Mouse (Mus musculus): ENCODE measurements at regions not wholly inside any gene's neighbourhood (a gene's known extent, or its start where the extent isn't known, plus 50 kb on each side); places are given as distances from the start of the nearest gene placed in this dataset.

DNA sequence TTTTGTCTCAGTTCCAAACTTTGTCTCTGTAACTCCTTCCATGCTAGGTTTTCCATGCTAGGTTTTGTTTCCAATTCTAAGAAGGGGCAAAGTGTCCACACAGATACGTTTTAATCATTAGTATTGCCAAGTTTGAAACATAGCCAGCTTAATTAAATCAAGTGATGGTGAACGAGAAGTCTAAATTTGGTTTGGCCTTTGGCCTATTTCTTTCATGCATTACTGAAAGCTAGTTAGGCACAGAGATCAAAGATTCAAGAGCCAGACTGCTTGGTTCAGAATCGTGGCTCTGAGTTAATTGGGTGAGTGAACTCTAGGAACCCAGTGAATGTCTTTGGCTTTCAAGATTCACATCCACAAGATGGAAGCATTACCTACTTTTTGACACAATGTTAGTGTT is 1414.8 kb downstream of the Slc22a22 start:
- ATAC-seq (replicated peaks; ENCODE audit: insufficient number of reproducible peaks, low FRiP score, low TSS enrichment, poor library complexity, severe bottlenecking): no peak

DNA sequence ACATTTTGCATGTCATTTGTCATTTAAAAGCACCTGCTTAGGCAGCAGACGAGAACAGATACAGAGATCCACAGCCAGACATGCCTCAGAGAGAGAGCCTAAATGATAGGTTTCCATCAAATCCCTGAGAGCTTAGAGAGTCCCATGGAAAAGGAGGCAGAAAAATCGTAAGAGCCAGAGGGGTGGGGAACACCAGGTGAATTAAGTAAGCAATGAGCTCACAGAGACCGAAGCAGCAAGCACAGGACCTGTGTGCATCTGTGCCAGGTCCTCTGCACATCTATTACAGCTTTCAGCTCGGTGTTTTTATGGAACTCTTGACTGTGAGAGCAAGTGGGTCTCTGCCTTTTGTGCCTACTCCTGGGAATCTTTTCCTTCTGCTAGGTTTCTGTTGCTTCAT is 1416.1 kb downstream of the Slc22a22 start:
- ATAC-seq (replicated peaks; ENCODE audit: insufficient number of reproducible peaks, low FRiP score, low TSS enrichment, poor library complexity, severe bottlenecking): no peak

DNA sequence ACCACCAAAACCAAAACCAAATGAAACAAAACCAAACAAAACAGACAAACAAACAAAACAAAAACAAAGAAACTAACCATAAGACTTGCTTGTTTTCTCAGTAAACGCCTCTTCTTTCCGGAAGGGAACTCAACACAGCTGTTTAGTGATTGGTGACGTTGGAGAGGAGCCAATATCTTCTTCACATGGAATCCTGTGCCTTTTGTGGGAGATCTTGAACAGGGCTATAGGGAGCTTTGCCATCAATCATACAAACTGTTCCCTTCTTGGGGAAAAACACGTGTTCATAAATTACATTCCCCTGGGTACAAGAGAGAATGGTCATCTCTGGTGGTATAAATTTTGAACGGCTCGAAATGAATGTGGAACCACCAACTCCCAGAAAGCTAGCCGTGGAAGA is 1426.7 kb downstream of the Slc22a22 start:
- ATAC-seq (replicated peaks; ENCODE audit: insufficient number of reproducible peaks, low FRiP score, low TSS enrichment, poor library complexity, severe bottlenecking): no peak

DNA sequence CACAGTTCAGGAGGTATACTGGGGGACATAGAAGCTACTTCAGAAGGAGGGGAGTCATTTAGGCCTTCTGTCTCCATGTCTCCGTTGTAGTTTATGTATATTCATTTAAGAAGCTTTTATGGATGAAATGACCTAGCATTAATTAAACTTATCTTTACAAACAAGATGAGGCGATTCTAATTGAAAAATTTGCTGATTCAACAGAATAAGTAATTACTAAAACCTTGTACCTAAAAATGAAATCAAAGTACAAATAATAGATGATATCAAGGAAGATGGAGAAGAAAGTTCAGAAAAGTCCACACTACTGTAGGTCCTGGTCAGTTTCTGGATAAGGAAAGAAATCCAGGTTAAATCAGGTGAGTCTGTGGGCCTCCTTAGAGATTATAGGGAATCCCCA is 1429.6 kb downstream of the Slc22a22 start:
- ATAC-seq (replicated peaks; ENCODE audit: insufficient number of reproducible peaks, low FRiP score, low TSS enrichment, poor library complexity, severe bottlenecking): no peak

DNA sequence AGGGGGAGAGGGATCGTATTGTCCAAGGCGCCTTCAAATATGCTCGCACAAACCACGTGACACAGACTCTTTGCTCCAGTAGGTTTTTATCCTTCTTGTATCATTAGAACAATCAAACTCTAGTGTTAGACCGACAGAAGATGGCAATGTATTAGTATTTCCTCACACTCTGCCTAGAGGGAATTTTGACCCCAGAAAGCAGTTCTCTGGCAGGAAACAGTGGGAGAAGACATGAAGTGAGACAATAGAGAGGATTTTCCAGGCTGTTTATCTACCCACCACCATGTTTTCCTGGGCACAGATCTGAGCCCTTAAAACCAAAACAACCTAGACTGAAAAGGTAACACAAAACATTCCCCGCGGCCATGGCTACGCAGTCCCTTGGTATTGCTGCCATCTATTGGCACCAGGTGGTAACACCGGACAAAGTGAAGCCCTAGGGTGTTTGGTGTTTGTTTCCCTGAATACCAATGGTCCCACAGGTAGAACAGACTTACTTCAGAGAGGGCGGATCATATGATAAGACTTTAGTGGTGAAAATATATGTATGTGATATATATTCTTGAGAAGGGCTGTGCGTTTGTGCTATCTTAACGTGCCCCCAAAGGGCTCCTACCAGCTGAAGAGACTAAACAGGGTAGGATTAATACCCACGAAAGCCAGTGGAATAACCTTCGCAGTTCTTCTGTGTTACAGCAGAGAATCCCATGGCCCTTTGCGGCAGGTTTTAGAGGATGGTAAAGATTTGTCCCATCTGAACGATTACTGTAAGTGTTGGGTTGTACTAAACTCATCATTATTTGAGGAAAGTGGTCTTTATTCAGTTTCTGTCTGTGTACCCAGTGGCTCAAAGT is 1430.5 kb downstream of the Slc22a22 start:
- ATAC-seq (replicated peaks; ENCODE audit: insufficient number of reproducible peaks, low FRiP score, low TSS enrichment, poor library complexity, severe bottlenecking): peak; percentile 87

DNA sequence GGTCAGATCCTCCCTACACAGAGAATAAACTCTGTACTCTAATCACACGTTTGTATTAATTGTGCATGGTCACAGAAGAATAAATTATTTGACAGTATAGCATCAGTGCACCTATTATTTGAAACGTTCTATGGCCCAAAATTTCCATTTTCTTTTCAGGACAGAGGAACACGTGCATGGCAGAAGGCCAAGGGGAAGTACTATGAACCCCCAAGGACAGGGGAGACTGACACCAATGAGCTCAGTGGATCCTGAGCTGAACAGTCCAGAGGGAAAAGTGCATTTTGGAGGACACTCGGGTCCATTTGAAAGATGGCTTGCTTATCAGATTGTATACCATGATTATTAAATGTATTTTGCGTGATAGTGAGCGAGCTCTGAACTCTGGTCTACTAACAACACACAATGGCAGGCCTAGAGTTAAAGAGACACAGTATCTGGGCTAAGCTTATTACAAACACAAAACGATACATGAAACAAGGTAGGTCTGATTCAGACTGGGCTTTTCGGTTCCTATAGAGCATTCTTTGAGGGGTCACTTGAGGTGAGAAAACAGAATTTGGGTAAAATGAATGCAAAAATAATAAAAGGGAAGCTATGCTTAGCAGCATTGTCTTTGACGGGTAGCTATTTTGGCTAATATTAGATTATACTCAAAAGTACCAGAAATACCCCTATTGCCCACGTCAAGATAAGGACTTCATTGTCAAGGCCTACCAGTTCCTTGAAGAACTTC is 1431.7 kb downstream of the Slc22a22 start:
- ATAC-seq (replicated peaks; ENCODE audit: insufficient number of reproducible peaks, low FRiP score, low TSS enrichment, poor library complexity, severe bottlenecking): no peak

DNA sequence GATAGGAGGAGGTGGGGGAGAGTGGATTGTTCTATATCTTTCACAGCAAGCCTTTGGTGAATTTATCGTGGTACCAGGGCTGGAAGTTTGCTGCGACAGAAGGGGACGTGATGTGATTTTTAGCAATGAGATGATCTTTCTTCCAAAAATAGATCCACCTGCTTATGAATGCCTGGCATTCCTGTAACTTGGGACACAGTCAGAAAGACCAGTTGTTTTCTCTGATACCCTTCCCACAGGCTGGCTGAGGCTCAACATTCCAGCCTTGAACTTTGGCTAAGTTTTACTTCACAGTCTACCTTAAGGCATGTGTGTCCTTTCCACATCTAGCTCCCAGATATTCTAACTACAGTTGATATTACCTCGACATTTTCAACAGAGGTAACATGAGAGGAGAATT is 1434.1 kb downstream of the Slc22a22 start:
- no peak for ATAC-seq (replicated peaks; ENCODE audit: insufficient number of reproducible peaks, low FRiP score, low TSS enrichment, poor library complexity, severe bottlenecking)

DNA sequence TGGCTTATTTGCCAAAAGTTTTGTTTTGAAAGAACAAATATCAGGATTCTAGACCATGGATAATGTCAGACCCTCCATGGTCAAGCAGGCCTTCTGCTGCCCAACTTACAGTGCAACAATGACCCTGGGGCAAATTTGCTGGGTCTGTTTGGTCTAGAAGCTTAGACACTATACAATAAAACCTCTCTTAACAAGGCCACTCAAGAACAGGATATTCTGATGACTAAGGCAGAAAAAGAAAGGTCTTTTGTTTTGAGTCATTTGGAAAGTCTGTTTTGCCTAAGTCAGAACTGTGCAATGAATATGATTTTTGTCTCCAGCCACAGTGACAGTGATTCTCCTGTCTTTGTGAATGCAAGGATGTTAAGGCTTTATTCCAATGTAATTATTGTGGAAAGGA is 1435.0 kb downstream of the Slc22a22 start:
- ATAC-seq (replicated peaks; ENCODE audit: insufficient number of reproducible peaks, low FRiP score, low TSS enrichment, poor library complexity, severe bottlenecking): no peak

DNA sequence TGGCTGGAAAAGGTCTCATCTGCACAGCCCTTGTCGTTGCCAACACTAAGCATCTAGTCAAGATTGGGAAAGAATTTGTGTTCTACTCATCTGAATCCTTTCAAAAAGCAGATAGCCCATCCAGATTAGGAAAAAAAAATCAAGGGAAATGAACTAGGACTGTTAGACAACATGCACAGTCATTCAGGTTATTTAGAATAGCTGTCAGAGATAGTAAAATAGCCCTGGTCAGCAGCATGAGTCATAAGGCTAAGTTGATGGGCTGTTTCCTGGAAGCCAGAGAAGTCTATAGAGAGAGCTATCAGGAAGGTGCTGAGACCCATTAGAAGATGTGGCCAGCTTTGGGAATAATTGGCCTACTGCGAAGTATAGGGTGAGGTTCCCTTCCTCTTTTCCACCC is 1447.4 kb downstream of the Slc22a22 start:
- no peak for ATAC-seq (replicated peaks; ENCODE audit: insufficient number of reproducible peaks, low FRiP score, low TSS enrichment, poor library complexity, severe bottlenecking)

DNA sequence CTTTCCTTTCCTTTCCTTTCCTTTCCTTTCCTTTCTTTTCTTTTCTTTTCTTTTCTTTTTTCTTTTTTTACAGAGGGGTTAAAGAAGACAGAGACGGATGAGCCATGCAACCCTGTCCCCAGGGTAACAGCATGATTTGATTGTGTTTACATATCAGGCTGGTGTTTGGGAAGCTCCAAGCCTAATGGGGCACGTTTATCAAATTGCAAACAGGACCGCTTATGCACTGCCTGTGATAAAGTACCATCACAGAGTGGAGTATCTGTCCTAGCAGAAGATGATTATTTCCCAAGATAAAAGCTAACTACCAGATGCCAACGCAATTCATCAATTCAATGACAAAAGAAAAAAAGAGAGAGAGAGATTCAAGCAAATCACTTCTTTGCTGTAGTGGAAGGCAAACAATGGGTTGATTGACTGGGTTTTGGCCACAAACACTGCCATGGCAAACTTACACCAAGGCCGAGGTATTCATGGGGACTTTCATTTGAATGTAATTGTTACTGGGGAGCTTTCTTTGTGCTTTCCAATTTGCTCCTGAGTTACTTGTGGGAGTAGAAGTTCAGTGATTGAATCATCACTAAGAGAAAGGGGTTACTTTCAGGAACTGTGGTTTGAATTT is 1450.1 kb downstream of the Slc22a22 start:
- ATAC-seq (replicated peaks; ENCODE audit: insufficient number of reproducible peaks, low FRiP score, low TSS enrichment, poor library complexity, severe bottlenecking): no peak

DNA sequence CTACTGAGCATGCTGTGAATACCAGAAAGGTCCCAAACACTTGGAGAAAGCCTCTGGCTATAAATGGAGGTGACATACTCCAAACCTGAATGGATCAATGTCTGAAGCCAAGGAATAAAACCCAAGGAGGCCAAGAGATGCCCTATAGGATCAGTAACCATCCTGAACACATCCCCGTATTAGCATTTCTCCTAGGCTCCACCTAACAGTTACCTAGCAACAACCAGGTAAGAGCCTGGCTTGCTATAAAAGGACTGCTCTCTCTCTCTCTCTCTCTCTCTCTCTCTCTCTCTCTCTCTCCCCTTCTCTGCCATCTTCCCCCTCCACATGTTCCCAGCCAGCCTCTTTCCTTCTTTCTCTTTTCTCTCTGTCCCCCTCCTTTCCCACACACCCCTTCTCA is 1452.7 kb downstream of the Slc22a22 start:
- no peak for ATAC-seq (replicated peaks; ENCODE audit: insufficient number of reproducible peaks, low FRiP score, low TSS enrichment, poor library complexity, severe bottlenecking)

DNA sequence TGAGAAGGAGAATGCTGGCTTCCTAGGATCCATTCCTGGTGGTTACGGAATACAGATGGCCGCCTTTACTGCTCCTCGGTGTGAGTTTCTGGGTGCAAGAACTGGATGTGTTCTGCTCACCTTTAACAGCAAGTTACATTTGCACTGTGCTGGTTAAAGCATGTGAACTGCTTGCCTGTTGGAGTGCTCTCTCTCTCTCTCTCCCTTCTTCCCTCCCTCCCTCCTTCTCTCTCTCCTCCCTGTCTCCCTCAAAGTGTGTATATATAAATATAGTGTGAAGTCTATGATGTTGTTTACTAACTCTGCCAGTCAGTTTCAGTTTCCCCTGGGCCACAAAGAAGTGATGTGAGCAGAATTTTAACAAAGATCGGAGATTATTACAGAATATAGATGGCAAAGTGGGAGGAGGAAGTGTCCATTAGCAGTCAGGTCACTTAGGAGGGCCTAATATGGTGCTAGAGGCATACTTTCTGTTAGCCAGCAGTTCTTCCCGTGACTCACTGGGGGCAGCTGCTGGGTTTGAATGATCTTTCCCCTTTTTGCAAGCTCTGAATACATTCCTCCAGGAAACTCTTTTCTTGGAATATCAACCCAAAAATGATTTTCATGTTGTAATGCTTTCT is 1453.5 kb downstream of the Slc22a22 start:
- ATAC-seq (replicated peaks; ENCODE audit: insufficient number of reproducible peaks, low FRiP score, low TSS enrichment, poor library complexity, severe bottlenecking): no peak

DNA sequence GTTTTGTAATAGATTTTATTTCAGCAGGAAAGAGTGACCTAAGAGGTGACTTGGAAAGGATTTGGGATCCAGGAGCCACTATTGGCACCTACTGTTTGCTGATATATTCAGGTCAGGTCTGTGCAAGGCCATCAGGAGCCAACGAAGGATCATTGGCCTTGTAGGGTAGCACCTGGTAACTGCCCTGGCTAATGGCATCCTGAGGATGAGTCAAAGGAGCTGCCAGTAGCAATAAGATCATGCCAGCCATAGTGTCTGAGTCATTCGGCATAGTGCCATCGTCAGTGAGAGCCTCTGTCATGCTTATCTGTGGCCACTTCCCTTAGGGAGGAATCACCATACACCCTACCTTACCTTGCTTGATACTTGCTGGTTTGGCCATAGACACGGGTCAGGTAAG is 1455.1 kb downstream of the Slc22a22 start:
- no peak for ATAC-seq (replicated peaks; ENCODE audit: insufficient number of reproducible peaks, low FRiP score, low TSS enrichment, poor library complexity, severe bottlenecking)

DNA sequence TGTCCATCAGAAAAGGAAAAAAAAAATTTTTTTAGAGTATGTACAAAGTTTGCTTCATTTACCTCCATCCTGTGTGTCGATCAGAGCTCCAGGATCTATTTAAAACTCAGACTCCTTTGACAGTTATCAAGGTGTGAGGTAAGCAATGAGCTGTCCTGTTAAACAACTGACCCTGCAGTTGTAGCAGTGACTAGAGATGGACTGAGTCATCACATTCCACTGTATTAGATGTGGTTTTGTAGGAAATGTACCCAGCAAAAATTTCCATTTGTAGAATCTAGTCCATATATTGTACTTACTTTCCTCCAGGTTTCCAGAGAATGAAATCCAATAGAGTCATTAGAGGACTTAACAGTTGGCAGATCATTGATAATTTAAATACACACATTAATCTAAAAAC is 1459.3 kb downstream of the Slc22a22 start:
- ATAC-seq (replicated peaks; ENCODE audit: insufficient number of reproducible peaks, low FRiP score, low TSS enrichment, poor library complexity, severe bottlenecking): no peak

DNA sequence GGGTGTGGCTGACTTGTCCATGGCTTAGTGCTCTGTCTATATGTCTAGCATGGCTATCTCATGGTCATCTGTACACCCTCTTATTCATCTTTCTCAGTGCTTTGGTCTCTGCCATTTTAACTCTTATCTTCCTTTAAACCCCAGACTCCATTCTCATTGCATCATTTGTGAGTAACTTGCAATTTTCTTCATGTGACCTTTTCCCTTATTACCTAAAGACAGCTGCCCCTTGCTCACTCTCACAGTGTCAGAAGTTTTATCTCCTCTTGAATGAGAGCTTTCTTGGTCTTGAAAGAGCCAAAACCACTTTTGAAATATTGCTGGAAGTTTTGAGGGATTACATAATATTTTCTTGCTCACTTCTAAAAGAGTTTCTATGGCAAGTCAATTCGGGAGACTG is 1459.9 kb downstream of the Slc22a22 start:
- no peak for ATAC-seq (replicated peaks; ENCODE audit: insufficient number of reproducible peaks, low FRiP score, low TSS enrichment, poor library complexity, severe bottlenecking)

DNA sequence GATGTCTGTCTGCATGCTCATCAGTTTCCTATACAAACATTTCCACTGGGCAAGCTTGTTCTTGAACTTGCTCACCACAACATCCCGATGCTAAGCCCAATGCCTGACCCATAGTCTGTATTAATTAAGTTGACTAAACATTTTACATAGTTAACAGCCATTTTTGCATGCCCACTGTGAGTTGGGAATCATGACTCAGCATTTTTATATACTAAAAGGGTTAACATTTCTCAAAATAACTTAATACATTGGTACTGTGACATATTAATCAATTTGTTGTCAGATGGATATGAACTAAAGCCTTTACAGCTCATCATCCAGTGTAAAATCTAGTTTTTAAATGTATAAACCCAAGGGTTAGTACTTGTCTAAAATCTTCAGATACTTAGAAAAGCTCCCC is 1461.4 kb downstream of the Slc22a22 start:
- no peak for ATAC-seq (replicated peaks; ENCODE audit: insufficient number of reproducible peaks, low FRiP score, low TSS enrichment, poor library complexity, severe bottlenecking)

DNA sequence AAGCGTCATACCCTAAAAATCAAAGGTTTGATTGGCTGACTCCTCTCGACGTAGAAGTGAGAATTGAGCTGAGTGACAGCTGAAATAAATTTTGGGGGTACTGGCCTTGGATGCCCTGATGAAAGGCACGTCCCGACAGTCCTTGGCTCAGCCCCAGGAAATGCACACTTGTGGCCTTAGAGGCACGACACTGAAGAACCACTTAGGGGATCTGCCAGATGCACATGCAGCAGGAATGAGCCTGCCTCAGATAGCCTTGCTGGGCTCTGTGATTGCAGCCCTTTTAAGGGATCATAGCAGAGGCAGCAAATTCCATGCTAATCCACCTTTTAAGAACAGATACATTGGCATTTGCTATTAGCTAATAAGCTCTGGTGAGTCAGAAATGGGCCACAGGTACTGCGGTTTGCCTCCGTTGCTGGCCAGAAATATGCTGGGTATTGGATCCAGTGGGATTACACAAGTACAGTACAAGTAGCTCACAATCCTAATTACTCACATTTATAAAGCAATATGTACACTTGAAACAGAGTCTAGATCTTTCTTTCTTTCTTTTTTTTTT is 1463.3 kb downstream of the Slc22a22 start:
- ATAC-seq (replicated peaks; ENCODE audit: insufficient number of reproducible peaks, low FRiP score, low TSS enrichment, poor library complexity, severe bottlenecking): no peak

DNA sequence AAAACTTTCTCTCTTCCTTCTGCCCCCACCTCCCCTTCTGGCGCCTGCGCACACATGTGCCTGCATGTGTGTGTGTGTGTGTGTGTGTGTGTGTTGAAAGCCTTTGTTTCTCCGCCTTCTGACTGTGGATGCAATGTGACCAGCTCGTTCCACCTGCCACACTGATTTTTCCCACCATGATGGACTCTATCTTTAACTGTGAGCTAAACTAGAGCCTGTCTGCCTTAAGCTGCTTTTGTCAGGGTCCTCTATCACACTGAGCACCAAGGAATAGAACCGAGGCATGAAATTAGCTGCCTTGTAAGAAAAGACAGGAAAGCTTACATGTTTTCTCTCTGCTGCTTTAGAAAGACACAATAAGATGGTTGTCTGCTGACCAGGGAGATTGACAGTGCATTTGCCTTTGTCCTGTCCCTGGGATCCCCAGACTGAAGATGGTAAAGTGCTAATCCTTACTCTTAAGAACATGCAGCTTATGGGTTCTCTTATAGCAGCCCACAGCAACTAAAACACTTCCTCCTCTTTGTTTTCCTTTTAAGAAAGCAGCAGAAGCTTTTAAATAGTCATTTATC is 1468.7 kb downstream of the Slc22a22 start:
- ATAC-seq (replicated peaks; ENCODE audit: insufficient number of reproducible peaks, low FRiP score, low TSS enrichment, poor library complexity, severe bottlenecking): no peak

DNA sequence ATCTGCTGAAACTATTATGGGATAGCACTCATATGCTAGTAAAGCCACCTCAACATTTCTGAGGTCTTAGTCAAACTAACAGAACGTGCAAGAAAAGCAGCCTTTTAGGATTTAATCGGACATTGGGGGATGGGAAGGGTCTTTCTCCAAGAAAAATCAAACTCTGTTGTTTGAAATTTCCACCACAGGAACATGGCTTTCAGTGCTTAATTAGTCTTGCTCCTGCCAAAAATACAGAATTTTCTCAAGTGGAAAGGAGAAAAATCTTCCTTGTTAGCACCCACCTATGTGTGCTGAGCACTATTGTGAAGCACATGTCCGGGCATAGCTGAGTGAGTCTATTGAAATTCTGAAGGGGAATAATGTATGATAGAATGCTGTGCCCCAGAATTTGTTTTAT is 1470.0 kb downstream of the Slc22a22 start:
- ATAC-seq (replicated peaks; ENCODE audit: insufficient number of reproducible peaks, low FRiP score, low TSS enrichment, poor library complexity, severe bottlenecking): no peak
